Mouse (Mus musculus): Measurements from ENCODE around the gene Vmn1r43. TPM values are rescaled to one million over a fixed set of nuclear protein-coding genes. Genes with fewer than 3 reads are reported as not detected.
"Not testable (repeated sequence)": the region's sequence is repeated elsewhere in the genome, so short reads cannot be mapped to it uniquely, and the experiment has no call there.

Gene Vmn1r43
- not detected in 2 replicates for polyA plus RNA-seq (2015; fragmentation: Nextera tagmentation; extraction: Ambion mirVana)

DNA sequence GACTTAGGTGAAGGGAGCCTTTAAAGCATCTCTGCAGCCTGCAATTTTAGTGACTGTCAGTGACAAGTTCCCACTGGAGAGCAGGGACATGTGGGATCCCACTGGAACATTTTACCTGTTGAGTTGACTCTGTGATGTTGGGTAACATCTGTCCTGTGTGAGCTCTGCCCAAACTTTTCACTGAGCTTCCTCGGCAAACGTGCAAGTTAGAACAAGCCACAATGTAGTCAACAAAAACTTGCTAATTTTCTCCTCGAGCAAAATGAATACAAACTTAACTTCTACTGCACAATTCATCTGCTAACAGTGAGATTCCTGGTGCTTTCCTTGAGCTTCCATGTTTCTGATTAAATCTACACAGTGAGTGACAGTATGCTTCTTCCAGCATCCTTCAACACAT, at the start of gene Vmn1r43, which contains the start of gene Vmn1r42:
Gene Vmn1r43, minus strand, starts transcription at position 101 of the 400 bp plus-strand sequence.
Gene Vmn1r42, minus strand, starts transcription at position 101 of the 400 bp plus-strand sequence.
- not testable (repeated sequence) for H3K4me2 ChIP-seq; H3K27me3 ChIP-seq (replicated peaks); H3K9ac ChIP-seq (replicated peaks); H3K4me3 ChIP-seq (replicated peaks); H3K4me1 ChIP-seq; H3K36me3 ChIP-seq; ATAC-seq (ENCODE audit: low FRiP score); H3K27ac ChIP-seq (replicated peaks); H3K9me3 ChIP-seq (replicated peaks)
- 81% methylated on average over 3 of the region's 3 CpGs for WGBS

DNA sequence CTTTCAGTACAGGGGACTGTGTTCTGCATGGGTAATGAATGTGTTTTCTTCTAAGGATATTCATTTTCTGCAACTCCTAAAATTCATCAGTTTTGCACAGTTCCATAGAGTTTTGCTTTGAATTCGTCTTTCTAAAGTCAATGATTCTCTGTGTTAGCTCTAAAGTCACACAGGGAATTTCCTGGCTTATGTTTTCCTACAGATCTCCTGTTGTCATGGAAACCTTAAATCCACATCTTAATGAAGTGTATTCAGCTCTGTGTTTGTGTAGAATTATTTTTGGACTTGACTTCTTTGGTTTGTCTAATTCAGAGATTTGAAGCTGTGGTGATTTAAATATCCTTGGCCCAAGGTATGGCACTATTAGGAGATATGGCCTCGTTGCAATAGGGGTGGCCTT, 7.6 kb upstream of the Vmn1r43 start:
- Histone ChIP-seq H3K4me3 (replicated peaks) (no peak overlapping the region), H3K27me3 (replicated peaks) (no peaks in the 10 kb centered on the region), H3K36me3 (no peaks in the 10 kb centered on the region), H3K27ac (replicated peaks) (no peak overlapping the region), H3K9ac (replicated peaks) (no peak overlapping the region), H3K9me3 (replicated peaks) (no peaks in the 10 kb centered on the region), H3K4me1 (no peaks in the 10 kb centered on the region), H3K4me2 (no peak overlapping the region)
- ATAC-seq (ENCODE audit: low FRiP score): no peak
- 52% methylated on average over 2 of the region's 2 CpGs for WGBS

DNA sequence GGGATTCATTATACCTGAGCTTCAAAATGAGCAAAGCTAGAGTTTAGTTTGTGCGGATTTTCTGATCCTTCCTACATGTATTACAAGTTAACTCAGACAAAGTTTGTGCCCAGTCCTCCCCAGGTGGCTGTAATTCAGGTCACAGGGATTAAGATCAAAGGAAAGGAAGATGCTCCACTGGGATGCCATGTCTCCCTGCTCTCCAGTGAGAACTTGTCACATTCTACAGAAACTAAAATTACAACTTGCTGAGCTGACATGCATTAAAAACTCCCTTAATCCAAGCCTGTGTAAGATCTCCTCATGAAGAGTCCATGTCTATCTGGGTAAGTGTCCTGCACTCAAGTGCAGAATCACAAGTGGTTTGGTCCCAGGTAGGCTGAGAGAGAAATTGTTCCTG, 7.1 kb upstream of the Vmn1r43 start, which contains the start of gene Vmn1r44:
Gene Vmn1r44, plus strand, starts transcription at position 301 of the 400 bp plus-strand sequence.
- Histone ChIP-seq H3K27me3 (replicated peaks) (no peaks in the 10 kb centered on the region), H3K9ac (replicated peaks) (no peak within 1 kb of the TSS), H3K4me1 (no peaks in the 10 kb centered on the region), H3K9me3 (replicated peaks) (no peaks in the 10 kb centered on the region), H3K36me3 (no peaks in the 10 kb centered on the region), H3K27ac (replicated peaks) (no peak within 1 kb of the TSS), H3K4me3 (replicated peaks) (no peak within 1 kb of the TSS), H3K4me2 (no peak within 1 kb of the TSS)
- 89% methylated on average over 1 of the region's 1 CpGs for WGBS
- ATAC-seq (ENCODE audit: low FRiP score): no peak

DNA sequence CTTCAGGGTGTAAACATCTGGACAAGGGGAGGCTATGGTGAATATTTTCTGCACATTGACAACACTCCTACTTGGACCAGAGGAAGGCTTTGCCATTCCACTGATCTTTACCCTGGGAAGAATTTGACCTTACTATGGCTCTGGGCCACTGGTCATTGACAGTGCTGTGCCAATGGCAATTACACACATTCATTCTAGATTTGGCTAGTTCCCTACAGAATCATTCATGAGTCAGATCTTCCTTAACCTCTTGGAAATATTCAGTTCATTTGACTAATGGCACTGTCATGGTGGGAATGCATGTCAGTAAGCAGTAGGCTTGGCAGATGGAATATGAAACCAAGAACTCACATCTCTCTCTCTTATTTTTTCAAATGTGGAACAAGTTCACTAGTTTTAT, 4.7 kb upstream of the Vmn1r43 start:
- Histone ChIP-seq H3K27ac (replicated peaks) (no peak overlapping the region), H3K4me2 (no peak overlapping the region), H3K4me3 (replicated peaks) (no peak overlapping the region), H3K27me3 (replicated peaks) (no peaks in the 10 kb centered on the region), H3K4me1 (no peaks in the 10 kb centered on the region), H3K9ac (replicated peaks) (no peak overlapping the region), H3K36me3 (no peaks in the 10 kb centered on the region), H3K9me3 (replicated peaks) (no peaks in the 10 kb centered on the region)
- ATAC-seq (ENCODE audit: low FRiP score): no peak

DNA sequence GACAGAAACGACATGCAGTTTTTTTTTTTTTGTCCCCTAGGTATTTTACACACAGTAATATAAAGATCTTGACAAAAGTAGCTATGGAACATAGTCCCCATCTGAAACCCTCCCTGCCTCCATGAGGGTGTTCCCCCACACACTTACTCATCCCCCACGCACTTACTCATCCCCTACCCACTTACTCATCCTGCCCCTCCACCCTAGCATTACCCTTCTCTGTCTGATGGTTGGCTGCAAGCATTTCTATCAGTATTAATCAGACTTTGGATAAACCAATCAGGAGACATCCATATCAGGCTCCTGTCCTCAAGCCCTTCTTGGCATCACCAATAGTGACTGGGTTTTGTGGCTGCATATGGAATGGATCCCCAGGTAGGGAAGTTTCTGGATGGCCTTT, 750 bp upstream of the Vmn1r43 start:
- H3K27ac ChIP-seq (replicated peaks): no peak overlapping the region
- ATAC-seq (ENCODE audit: low FRiP score): no peak
- WGBS: 85% methylated on average over 2 of the region's 2 CpGs
- H3K27me3 ChIP-seq (replicated peaks): no peaks in the 10 kb centered on the region
- no peaks in the 10 kb centered on the region for H3K4me1 ChIP-seq
- no peak overlapping the region for H3K4me2 ChIP-seq
- H3K4me3 ChIP-seq (replicated peaks): no peak overlapping the region
- no peak overlapping the region for H3K9ac ChIP-seq (replicated peaks)
- H3K36me3 ChIP-seq: no peaks in the 10 kb centered on the region
- H3K9me3 ChIP-seq (replicated peaks): no peaks in the 10 kb centered on the region

DNA sequence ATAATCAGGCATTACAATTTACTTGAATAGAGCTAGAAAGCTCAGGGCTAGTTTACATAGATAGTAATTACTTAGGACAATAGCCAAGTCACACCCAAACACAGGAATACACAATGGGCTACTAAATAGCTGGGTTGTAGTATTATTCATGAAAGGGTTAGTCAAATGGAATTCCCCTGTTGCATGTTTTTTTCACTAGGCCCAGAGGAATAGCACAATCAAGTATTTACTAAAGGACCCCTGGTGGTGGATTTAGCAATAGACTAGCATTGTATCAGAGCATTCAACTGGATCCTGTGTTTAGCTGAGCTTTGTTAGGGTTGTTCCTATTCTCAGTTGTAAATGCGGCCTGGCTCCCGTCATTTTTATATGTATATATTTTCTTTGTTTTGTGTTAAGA, 8.2 kb downstream of the Vmn1r43 start:
- H3K9ac ChIP-seq (replicated peaks): no peak overlapping the region
- H3K4me1 ChIP-seq: no peaks in the 10 kb centered on the region
- no peaks in the 10 kb centered on the region for H3K36me3 ChIP-seq
- H3K4me3 ChIP-seq (replicated peaks): no peak overlapping the region
- H3K27ac ChIP-seq (replicated peaks): no peak overlapping the region
- no peak overlapping the region for H3K4me2 ChIP-seq
- ATAC-seq (ENCODE audit: low FRiP score): no peak
- H3K9me3 ChIP-seq (replicated peaks): no peaks in the 10 kb centered on the region
- WGBS: 96% methylated on average over 2 of the region's 2 CpGs
- H3K27me3 ChIP-seq (replicated peaks): no peaks in the 10 kb centered on the region

DNA sequence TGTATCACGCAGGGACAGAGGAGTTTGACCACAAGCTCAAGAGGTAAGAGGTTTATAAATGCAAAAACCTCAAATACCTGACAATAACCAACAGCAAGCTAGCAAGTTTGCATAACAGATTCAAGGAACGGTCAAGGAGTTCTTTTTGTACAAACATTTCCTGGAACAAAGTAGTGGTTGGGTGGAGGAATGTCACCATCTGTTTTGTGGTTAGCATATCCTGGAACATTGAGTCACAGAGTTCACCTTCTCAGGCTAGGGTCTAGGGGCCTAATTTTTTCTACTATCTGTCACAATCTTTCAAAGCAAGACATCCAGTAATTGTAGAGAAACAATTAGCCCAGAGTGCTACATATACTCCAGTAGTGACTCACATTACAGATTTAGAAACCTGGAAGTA, 8.9 kb downstream of the Vmn1r43 start:
- H3K36me3 ChIP-seq: no peaks in the 10 kb centered on the region

DNA sequence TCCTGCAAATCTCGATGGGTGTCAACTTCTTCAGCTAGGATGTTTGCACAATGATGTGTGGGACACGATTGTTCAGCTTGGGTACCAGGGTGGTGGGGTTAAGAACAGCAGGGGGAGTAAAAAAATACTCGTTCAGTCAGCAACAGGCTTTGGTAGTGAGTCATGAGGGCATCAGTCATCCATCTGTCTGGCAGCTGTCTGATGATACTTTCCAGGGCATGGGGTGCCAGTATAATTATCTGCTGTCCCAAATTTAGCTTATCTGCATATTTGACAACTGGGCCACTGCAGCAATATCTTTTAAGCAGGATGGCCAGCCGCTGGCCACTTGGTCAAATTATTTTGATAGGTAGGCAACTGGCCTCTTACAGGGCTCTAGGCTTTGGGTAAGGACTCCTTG, 12.4 kb downstream of the Vmn1r43 start:
- no peak overlapping the region for H3K9ac ChIP-seq (replicated peaks)
- H3K27ac ChIP-seq (replicated peaks): no peak overlapping the region
- no peaks in the 10 kb centered on the region for H3K4me1 ChIP-seq
- 86% methylated on average over 4 of the region's 4 CpGs for WGBS
- no peak for ATAC-seq (ENCODE audit: low FRiP score)
- no peaks in the 10 kb centered on the region for H3K27me3 ChIP-seq (replicated peaks)
- no peak overlapping the region for H3K4me3 ChIP-seq (replicated peaks)
- H3K4me2 ChIP-seq: no peak overlapping the region
- H3K9me3 ChIP-seq (replicated peaks): 0 out of 2 replicates have a peak, but pooled peaks cover 3% of the 10 kb centered on the region
- no peaks in the 10 kb centered on the region for H3K36me3 ChIP-seq

More for the DNA sequence above, 8.9 kb downstream of the Vmn1r43 start:
- no peak for ATAC-seq (ENCODE audit: low FRiP score)
- no peaks in the 10 kb centered on the region for H3K4me1 ChIP-seq
- H3K9ac ChIP-seq (replicated peaks): no peak overlapping the region
- H3K27me3 ChIP-seq (replicated peaks): no peaks in the 10 kb centered on the region
- H3K4me3 ChIP-seq (replicated peaks): no peak overlapping the region
- H3K9me3 ChIP-seq (replicated peaks): 0 out of 2 replicates have a peak, but pooled peaks cover 3% of the 10 kb centered on the region
- no peak overlapping the region for H3K27ac ChIP-seq (replicated peaks)
- 89% methylated on average over 2 of the region's 2 CpGs for WGBS
- no peak overlapping the region for H3K4me2 ChIP-seq

DNA sequence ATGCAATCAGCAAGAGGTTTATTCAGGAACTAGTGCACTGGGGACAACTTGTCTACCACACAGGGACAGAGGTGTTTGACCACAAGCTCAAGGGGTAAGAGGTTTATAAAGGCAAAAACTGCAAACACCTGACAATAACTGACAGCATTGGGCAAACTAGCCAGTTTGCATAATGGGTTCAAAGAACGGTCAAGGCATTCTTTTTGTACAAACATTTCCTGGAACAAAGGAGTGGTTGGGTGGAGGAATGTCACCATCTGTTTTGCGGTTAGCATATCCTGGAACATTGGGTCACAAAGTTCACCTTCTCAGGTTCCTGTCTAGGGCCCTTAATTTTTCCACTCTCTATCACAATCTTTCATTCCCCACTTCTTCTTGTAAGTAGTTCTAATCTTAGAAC, 16.4 kb downstream of the Vmn1r43 start:
- Histone ChIP-seq H3K36me3 (no peaks in the 10 kb centered on the region), H3K9ac (replicated peaks) (no peak overlapping the region), H3K9me3 (replicated peaks) (0 out of 2 replicates have a peak, but pooled peaks cover 3% of the 10 kb centered on the region), H3K4me2 (no peak overlapping the region), H3K27ac (replicated peaks) (no peak overlapping the region), H3K4me3 (replicated peaks) (no peak overlapping the region), H3K4me1 (no peaks in the 10 kb centered on the region), H3K27me3 (replicated peaks) (no peaks in the 10 kb centered on the region)
- ATAC-seq (ENCODE audit: low FRiP score): no peak
- 96% methylated on average over 2 of the region's 2 CpGs for WGBS

DNA sequence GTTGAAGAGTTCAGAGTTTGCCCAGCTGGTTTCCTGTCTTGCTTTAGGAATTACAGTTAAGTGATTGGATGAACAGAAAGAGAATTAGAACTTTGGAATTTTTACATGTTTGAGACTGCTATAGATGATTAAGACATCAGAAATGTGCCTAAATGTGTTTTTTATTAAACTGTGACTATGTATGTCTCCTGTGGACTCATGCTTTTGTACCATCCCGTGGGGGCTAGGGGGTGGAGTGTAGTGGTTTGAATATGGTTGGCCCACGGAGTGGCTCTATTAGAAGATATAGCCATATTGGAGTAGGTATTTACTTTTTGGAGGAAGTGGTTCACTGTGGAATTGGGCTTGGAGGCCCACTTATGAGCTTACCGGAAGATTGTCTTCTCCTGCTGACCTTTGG, 18.7 kb downstream of the Vmn1r43 start:
- H3K27me3 ChIP-seq (replicated peaks): no peaks in the 10 kb centered on the region

More for the DNA sequence above, 18.7 kb downstream of the Vmn1r43 start:
- Histone ChIP-seq H3K9ac (replicated peaks) (no peak overlapping the region), H3K9me3 (replicated peaks) (no peaks in the 10 kb centered on the region), H3K4me3 (replicated peaks) (no peak overlapping the region), H3K4me1 (no peaks in the 10 kb centered on the region), H3K27ac (replicated peaks) (no peak overlapping the region), H3K36me3 (no peaks in the 10 kb centered on the region), H3K4me2 (no peak overlapping the region)
- no peak for ATAC-seq (ENCODE audit: low FRiP score)
- WGBS: 84% methylated on average over 3 of the region's 3 CpGs

Other genes starting within 250 kb of the Vmn1r43 start
- gene Txnrd3, start 232.4 kb downstream of the Vmn1r43 start, polyA plus RNA-seq (2015; fragmentation: Nextera tagmentation; extraction: Ambion mirVana): 11.6 and 12.7 TPM in 2 replicates
- not detected in 2 replicates for gene Vmn1r40, start 168.9 kb downstream of the Vmn1r43 start, polyA plus RNA-seq (2015; fragmentation: Nextera tagmentation; extraction: Ambion mirVana)
- gene Vmn1r41, start 135.6 kb downstream of the Vmn1r43 start, polyA plus RNA-seq (2015; fragmentation: Nextera tagmentation; extraction: Ambion mirVana): not detected in 2 replicates
- gene Vmn1r42, start within 50 bp of the Vmn1r43 start, polyA plus RNA-seq (2015; fragmentation: Nextera tagmentation; extraction: Ambion mirVana): not detected in 2 replicates
- gene Vmn1r44, start 7.2 kb upstream of the Vmn1r43 start, polyA plus RNA-seq (2015; fragmentation: Nextera tagmentation; extraction: Ambion mirVana): not detected in 2 replicates
- not detected in 2 replicates for gene Vmn1r45, start 64.2 kb upstream of the Vmn1r43 start, polyA plus RNA-seq (2015; fragmentation: Nextera tagmentation; extraction: Ambion mirVana)
- not detected in 2 replicates for gene Vmn1r46, start 92.9 kb upstream of the Vmn1r43 start, polyA plus RNA-seq (2015; fragmentation: Nextera tagmentation; extraction: Ambion mirVana)
- not detected in 2 replicates for gene Vmn1r47, start 139.7 kb upstream of the Vmn1r43 start, polyA plus RNA-seq (2015; fragmentation: Nextera tagmentation; extraction: Ambion mirVana)
- gene Vmn1r48, start 160.4 kb upstream of the Vmn1r43 start, polyA plus RNA-seq (2015; fragmentation: Nextera tagmentation; extraction: Ambion mirVana): not detected in 2 replicates
- not detected in 2 replicates for gene Vmn1r49, start 202.1 kb upstream of the Vmn1r43 start, polyA plus RNA-seq (2015; fragmentation: Nextera tagmentation; extraction: Ambion mirVana)
- not detected in 2 replicates for gene Vmn1r50, start 225.0 kb upstream of the Vmn1r43 start, polyA plus RNA-seq (2015; fragmentation: Nextera tagmentation; extraction: Ambion mirVana)
- 0.06 and 0.12 TPM in 2 replicates for gene Vmn1r51, start 246.2 kb upstream of the Vmn1r43 start, polyA plus RNA-seq (2015; fragmentation: Nextera tagmentation; extraction: Ambion mirVana)